Mouse (Mus musculus): ENCODE measurements at regions not wholly inside any gene's neighbourhood (a gene's known extent, or its start where the extent isn't known, plus 50 kb on each side); places are given as distances from the start of the nearest gene placed in this dataset.

GRCm38 (mm10) chr3:17201773-17202172, 746.4 kb upstream of the Cypt12 start:
- DNase-seq (ENCODE audit: low read depth, low spot score): no peak

- no peak for DNase-seq (ENCODE audit: low read depth, low spot score)
Measured at GRCm38 (mm10) chr3:17214031-17214430, 734.2 kb upstream of the Cypt12 start.

GRCm38 (mm10) chr3:17216825-17217224, 731.4 kb upstream of the Cypt12 start:
- DNase-seq (ENCODE audit: low read depth, low spot score): no peak

GRCm38 (mm10) chr3:17238407-17238806, 709.8 kb upstream of the Cypt12 start:
- peak; percentile 81 for DNase-seq (ENCODE audit: low read depth, low spot score)

- DNase-seq (ENCODE audit: low read depth, low spot score): no peak
Measured at GRCm38 (mm10) chr3:17258397-17258796, 689.8 kb upstream of the Cypt12 start.

GRCm38 (mm10) chr3:17259093-17259492, 689.1 kb upstream of the Cypt12 start:
- DNase-seq (ENCODE audit: low read depth, low spot score): no peak

- DNase-seq (ENCODE audit: low read depth, low spot score): no peak
Measured at GRCm38 (mm10) chr3:17281231-17281630, 667.0 kb upstream of the Cypt12 start.

- DNase-seq (ENCODE audit: low read depth, low spot score): no peak
Measured at GRCm38 (mm10) chr3:17282881-17283280, 665.3 kb upstream of the Cypt12 start.

- no peak for DNase-seq (ENCODE audit: low read depth, low spot score)
Measured at GRCm38 (mm10) chr3:17317523-17317922, 630.7 kb upstream of the Cypt12 start.

- no peak for DNase-seq (ENCODE audit: low read depth, low spot score)
Measured at GRCm38 (mm10) chr3:17318450-17318849, 629.8 kb upstream of the Cypt12 start.

- DNase-seq (ENCODE audit: low read depth, low spot score): peak; percentile 64
Measured at GRCm38 (mm10) chr3:17319213-17319612, 629.0 kb upstream of the Cypt12 start.

- DNase-seq (ENCODE audit: low read depth, low spot score): no peak
Measured at GRCm38 (mm10) chr3:17319931-17320330, 628.3 kb upstream of the Cypt12 start.

GRCm38 (mm10) chr3:17322266-17322665, 625.9 kb upstream of the Cypt12 start:
- DNase-seq (ENCODE audit: low read depth, low spot score): no peak

GRCm38 (mm10) chr3:17324816-17325215, 623.4 kb upstream of the Cypt12 start:
- DNase-seq (ENCODE audit: low read depth, low spot score): no peak

- DNase-seq (ENCODE audit: low read depth, low spot score): no peak
Measured at GRCm38 (mm10) chr3:17325821-17326220, 622.4 kb upstream of the Cypt12 start.

- DNase-seq (ENCODE audit: low read depth, low spot score): no peak
Measured at GRCm38 (mm10) chr3:17326292-17326691, 621.9 kb upstream of the Cypt12 start.

- no peak for DNase-seq (ENCODE audit: low read depth, low spot score)
Measured at GRCm38 (mm10) chr3:17326774-17327173, 621.4 kb upstream of the Cypt12 start.

GRCm38 (mm10) chr3:17327706-17328105, 620.5 kb upstream of the Cypt12 start:
- no peak for DNase-seq (ENCODE audit: low read depth, low spot score)

GRCm38 (mm10) chr3:17329411-17329810, 618.8 kb upstream of the Cypt12 start:
- no peak for DNase-seq (ENCODE audit: low read depth, low spot score)

GRCm38 (mm10) chr3:17330429-17331373, 617.5 kb upstream of the Cypt12 start:
- no peak for DNase-seq (ENCODE audit: low read depth, low spot score)

GRCm38 (mm10) chr3:17360253-17360652, 588.0 kb upstream of the Cypt12 start:
- DNase-seq (ENCODE audit: low read depth, low spot score): no peak
